Mouse (Mus musculus) embryonic fibroblast, embryonic 13.5 days (primary cell): ENCODE measurements around the gene Clta.

Experiments used
- CTCF ChIP-seq: IDR thresholded peaks from 2 replicates; pipeline ENCODE4 v1.5.1; 2011; ENCODE audit warnings: mild to moderate bottlenecking, control low read depth, low read length, moderate library complexity, borderline replicate concordance; ENCODE audit not compliant: insufficient read depth
- POLR2A ChIP-seq: IDR thresholded peaks from 2 replicates; pipeline ENCODE4 v1.6.1; 2011; ENCODE audit warnings: low read depth, mild to moderate bottlenecking, control low read depth, low read length, moderate library complexity

- TF ChIP-seq CTCF, result no peak
- TF ChIP-seq POLR2A, result no peak
Measured at GRCm38 (mm10) chr4:43984326-43984725, 19.9 kb upstream of the Clta start.
